Mouse (Mus musculus) CH12.LX (cell line): Measurements from ENCODE around the gene 4930544D05Rik. TPM values are rescaled to one million over a fixed set of nuclear protein-coding genes. Genes with fewer than 3 reads are reported as not detected.

Source experiments
- DNase-seq: peaks from one replicate; pipeline ENCODE4 v3.0.0-alpha.2; 2013; ENCODE audit errors: extremely low read depth
- H3K27ac ChIP-seq: 2 replicates; pipeline ENCODE4 v1.5.1; 2012; ENCODE audit warnings: low read depth, mild to moderate bottlenecking, control low read depth, moderate library complexity; ENCODE audit not compliant: insufficient read depth
- H3K27me3 ChIP-seq: replicated peaks from 2 replicates; pipeline ENCODE3; 2012; ENCODE audit warnings: inconsistent platforms
- H3K36me3 ChIP-seq, 2 experiments: replicated peaks in 1 of 2; 2 replicates each; pipeline versions ENCODE3 to v1.6.1; 2012; ENCODE audit warnings: inconsistent platforms in 1 of 2, low read length in 1 of 2, mild to moderate bottlenecking in 1 of 2, mixed read lengths in 1 of 2, moderate library complexity in 1 of 2; ENCODE audit not compliant: control insufficient read depth in 1 of 2, insufficient read depth in 1 of 2
- H3K4me1 ChIP-seq, 2 experiments: 2 replicates each; pipeline ENCODE4 v1.6.1; 2012; ENCODE audit warnings: inconsistent platforms in 1 of 2, moderate library complexity in 1 of 2; ENCODE audit not compliant: insufficient read depth in 2 of 2, control insufficient read depth in 1 of 2
- H3K4me2 ChIP-seq: 2 replicates; pipeline ENCODE4 v1.6.1; 2012; ENCODE audit warnings: low read depth, mild to moderate bottlenecking, control low read depth; ENCODE audit not compliant: poor library complexity, insufficient read depth, severe bottlenecking
- H3K4me3 ChIP-seq, 3 experiments: fragments of 150-350 bp in 1 of 3; sonication (generic) in 1 of 3; replicated peaks in 1 of 3; 2 replicates each; pipeline versions ENCODE3 to v1.5.1; 2011 to 2012; ENCODE audit warnings: low read depth in 2 of 3, low read length in 2 of 3, mild to moderate bottlenecking in 2 of 3, moderate library complexity in 2 of 3, control low read depth in 1 of 3, improper control_type of control experiment in 1 of 3, inconsistent platforms in 1 of 3, mixed read lengths in 1 of 3; ENCODE audit not compliant: poor library complexity in 1 of 3
- H3K79me2 ChIP-seq: replicated peaks from 2 replicates; pipeline ENCODE4 v1.6.1; 2012; ENCODE audit warnings: mild to moderate bottlenecking, moderate library complexity; ENCODE audit not compliant: control insufficient read depth, poor library complexity, insufficient read depth, severe bottlenecking; ENCODE audit errors: extremely low read depth
- H3K9ac ChIP-seq: 2 replicates; pipeline ENCODE4 v1.6.1; 2012; ENCODE audit warnings: low read depth, mild to moderate bottlenecking, control low read depth, moderate library complexity; ENCODE audit not compliant: insufficient read depth
- H3K9me3 ChIP-seq: replicated peaks from 2 replicates; pipeline ENCODE3; 2012; ENCODE audit warnings: low read length, inconsistent platforms, mixed read lengths
- CTCF ChIP-seq, 2 experiments: IDR thresholded peaks in 1 of 2; conservative IDR thresholded peaks in 1 of 2; 2 replicates each; pipeline ENCODE4 v1.5.1; 2011 to 2012; ENCODE audit warnings: low read depth in 2 of 2, low read length in 2 of 2, improper control_type of control experiment in 1 of 2, inconsistent platforms in 1 of 2, mild to moderate bottlenecking in 1 of 2, moderate library complexity in 1 of 2
- ELF1 ChIP-seq: IDR thresholded peaks from 2 replicates; pipeline ENCODE4 v1.6.1; 2014; ENCODE audit warnings: low read depth, mild to moderate bottlenecking, inconsistent platforms, low read length, improper control_type of control experiment
- EP300 ChIP-seq: IDR thresholded peaks from 2 replicates; pipeline ENCODE4 v1.6.1; 2011; ENCODE audit warnings: low read length, improper control_type of control experiment
- ETS1 ChIP-seq: conservative IDR thresholded peaks from 2 replicates; pipeline ENCODE4 v1.6.1; 2012; ENCODE audit warnings: low read depth, mild to moderate bottlenecking, inconsistent platforms, low read length, improper control_type of control experiment, moderate library complexity
- HCFC1 ChIP-seq: IDR thresholded peaks from 2 replicates; pipeline ENCODE4 v1.6.1; 2012; ENCODE audit warnings: low read depth, mild to moderate bottlenecking, inconsistent platforms, low read length, improper control_type of control experiment
- IRF4 ChIP-seq: IDR thresholded peaks from 2 replicates; pipeline ENCODE4 v1.6.1; 2014; ENCODE audit warnings: low read depth, mild to moderate bottlenecking, inconsistent platforms, low read length, improper control_type of control experiment
- JUN ChIP-seq: IDR thresholded peaks from 2 replicates; pipeline ENCODE4 v1.6.1; 2011; ENCODE audit warnings: low read depth, mild to moderate bottlenecking, low read length, improper control_type of control experiment, moderate library complexity; ENCODE audit not compliant: insufficient read depth
- JUND ChIP-seq: conservative IDR thresholded peaks from 2 replicates; pipeline ENCODE4 v1.6.1; 2011; ENCODE audit warnings: low read depth, low read length, improper control_type of control experiment
- MAFK ChIP-seq: IDR thresholded peaks from 2 replicates; pipeline ENCODE4 v1.6.1; 2011; ENCODE audit warnings: low read length, improper control_type of control experiment; ENCODE audit not compliant: insufficient replicate concordance
- MAZ ChIP-seq: IDR thresholded peaks from 2 replicates; pipeline ENCODE4 v1.6.1; 2012; ENCODE audit warnings: low read depth, mild to moderate bottlenecking, inconsistent platforms, low read length, improper control_type of control experiment, moderate library complexity
- MXI1 ChIP-seq: IDR thresholded peaks from 2 replicates; pipeline ENCODE4 v1.6.1; 2011; ENCODE audit warnings: mild to moderate bottlenecking, low read depth, low read length, improper control_type of control experiment
- NELFE ChIP-seq: IDR thresholded peaks from 2 replicates; pipeline ENCODE4 v1.6.1; 2011; ENCODE audit warnings: low read depth, low read length, improper control_type of control experiment
- NRF1 ChIP-seq: IDR thresholded peaks from 2 replicates; pipeline ENCODE4 v1.6.1; 2014; ENCODE audit warnings: low read depth, mild to moderate bottlenecking, inconsistent platforms, low read length, improper control_type of control experiment, moderate library complexity
- RAD21 ChIP-seq: IDR thresholded peaks from 2 replicates; pipeline ENCODE4 v1.6.1; 2011; ENCODE audit warnings: low read depth, mild to moderate bottlenecking, low read length, improper control_type of control experiment, moderate library complexity
- RCOR1 ChIP-seq: conservative IDR thresholded peaks from 2 replicates; pipeline ENCODE4 v1.6.1; 2012; ENCODE audit warnings: low read depth, mild to moderate bottlenecking, inconsistent platforms, low read length, improper control_type of control experiment
- SIN3A ChIP-seq: IDR thresholded peaks from 2 replicates; pipeline ENCODE4 v1.6.1; 2012; ENCODE audit warnings: low read length, improper control_type of control experiment, inconsistent platforms
- SMC3 ChIP-seq: IDR thresholded peaks from 2 replicates; pipeline ENCODE4 v1.6.1; 2011; ENCODE audit warnings: low read depth, low read length, improper control_type of control experiment
- TBP ChIP-seq: conservative IDR thresholded peaks from 2 replicates; pipeline ENCODE4 v1.6.1; 2011; ENCODE audit warnings: low read depth, low read length, improper control_type of control experiment
- TCF12 ChIP-seq: IDR thresholded peaks from 2 replicates; pipeline ENCODE4 v1.6.1; 2014; ENCODE audit warnings: low read depth, mild to moderate bottlenecking, inconsistent platforms, low read length, improper control_type of control experiment
- USF1 ChIP-seq: IDR thresholded peaks from 2 replicates; pipeline ENCODE4 v1.6.1; 2014; ENCODE audit warnings: low read depth, mild to moderate bottlenecking, inconsistent platforms, low read length, improper control_type of control experiment
- ZC3H11A ChIP-seq: IDR thresholded peaks from 2 replicates; pipeline ENCODE4 v1.6.1; 2012; ENCODE audit warnings: low read depth, mild to moderate bottlenecking, inconsistent platforms, low read length, improper control_type of control experiment
- ZKSCAN1 ChIP-seq: IDR thresholded peaks from 2 replicates; pipeline ENCODE4 v1.6.1; 2012; ENCODE audit warnings: low read depth, inconsistent platforms, low read length, improper control_type of control experiment, borderline replicate concordance
- ZMIZ1 ChIP-seq: IDR thresholded peaks from 2 replicates; pipeline ENCODE4 v1.6.1; 2012; ENCODE audit warnings: low read depth, mild to moderate bottlenecking, inconsistent platforms, low read length, improper control_type of control experiment
- dilution Hi-C: fragments of 300-500 bp; cut with MboI; formaldehyde crosslinking; loops from 2 replicates; pipeline ENCODE4 v1.14.3; 2020; ENCODE audit warnings: low sequenced_read_pairs; ENCODE audit not compliant: extremely low pct_unique_long_range_greater_than_20kb, extremely low pct_ligation_motif_present
- in situ Hi-C: fragments of 300-500 bp; cut with MboI; formaldehyde crosslinking; loops from 3 replicates; pipeline ENCODE4 v1.14.3; 2019; ENCODE audit warnings: low sequenced_read_pairs, low pct_ligation_motif_present, low pct_unique_long_range_greater_than_20kb, mixed read lengths
- polyA plus RNA-seq: library from polyadenylated mRNA; unstranded; fragments of >175 nt; gene quantifications from 2 replicates; pipeline ENCODE4 v1.2.1, GENCODE M21; 2012; ENCODE audit warnings: low read depth; ENCODE audit not compliant: insufficient read length
- total RNA-seq, 2 experiments: library from RNA; depleted of rRNA; stranded (reverse); fragments of 300-350 nt in 1 of 2; fragments of >200 nt in 1 of 2; gene quantifications; 2 replicates each; pipeline ENCODE4 v1.2.3; 2012 to 2014

Gene 4930544D05Rik
- total and polyA plus RNA-seq, 3 experiments: 0.17 TPM; not detected in 2

- TF ChIP-seq TCF12 (no peak), USF1 (no peak), RCOR1 (no peak)
- Histone ChIP-seq H3K79me2 (peaks cover 10% of the 10 kb centered on the region; the same call in 1 of the 2 replicates), H3K4me3 (no peak overlapping the region), H3K27ac (no peak overlapping the region), H3K9me3 (no peaks in the 10 kb centered on the region), H3K36me3 (peaks cover 4 to 70% of the 10 kb centered on the region in 2 experiments), H3K9ac (no peak overlapping the region), H3K4me2 (no peak overlapping the region), H3K4me1 (peaks cover 0 to 89% of the 10 kb centered on the region in 2 experiments; a peak in 3 of 4 replicates), H3K27me3 (no peaks in the 10 kb centered on the region)
- in situ Hi-C loops: no loop called here
- dilution Hi-C loops: no loop called here
- DNase-seq: no peak
These were observed 41.8 kb upstream of the 4930544D05Rik start for GRCm38 (mm10) chr11:70573872-70574271.

GRCm38 (mm10) chr11:70577201-70577600 is 38.4 kb upstream of the 4930544D05Rik start:
- dilution Hi-C loops: no loop called here
- Histone ChIP-seq H3K27ac (no peak overlapping the region), H3K9ac (no peak overlapping the region), H3K4me2 (no peak overlapping the region), H3K36me3 (peaks cover 4 to 54% of the 10 kb centered on the region in 2 experiments), H3K4me1 (peaks cover 19 to 87% of the 10 kb centered on the region in 2 experiments), H3K9me3 (no peaks in the 10 kb centered on the region), H3K27me3 (no peaks in the 10 kb centered on the region), H3K4me3 (no peak overlapping the region), H3K79me2 (peaks cover 7% of the 10 kb centered on the region; the same call in 1 of the 2 replicates)
- no peak for DNase-seq
- in situ Hi-C loops: no loop called here
- TF ChIP-seq NELFE (no peak), MAFK (no peak), RAD21 (no peak), ZKSCAN1 (no peak), IRF4 (no peak), ZMIZ1 (no peak), EP300 (no peak), TCF12 (no peak), JUN (no peak), JUND (no peak)

GRCm38 (mm10) chr11:70578962-70579361 is 36.7 kb upstream of the 4930544D05Rik start:
- no peaks in the 10 kb centered on the region for H3K27me3 ChIP-seq
- TF ChIP-seq IRF4 (no peak), TBP (no peak), ZMIZ1 (no peak), CTCF (conservative IDR thresholded peaks at IDR 0.05 in 1 of 2, IDR thresholded peaks at IDR 0.05 in 1 of 2; ENCODE audit: low read depth in 2 of 2, low read length in 2 of 2) (no peak), NELFE (no peak), SMC3 (no peak), ZC3H11A (no peak), EP300 (no peak), ELF1 (no peak), USF1 (no peak), RCOR1 (no peak), RAD21 (no peak), SIN3A (no peak), NRF1 (no peak), ETS1 (no peak), HCFC1 (no peak), MXI1 (no peak), MAZ (no peak), MAFK (no peak)
- TF ChIP-seq, all 38 proteins: peak for 0
- H3K4me1 ChIP-seq: peaks cover 31 to 93% of the 10 kb centered on the region in 2 experiments
- H3K36me3 ChIP-seq: peaks cover 2 to 36% of the 10 kb centered on the region in 2 experiments
- no peak overlapping the region for H3K27ac ChIP-seq
- H3K4me2 ChIP-seq: no peak overlapping the region
- H3K9ac ChIP-seq: no peak overlapping the region
- in situ Hi-C loops (no loop called here), dilution Hi-C loops (no loop called here)
- peaks cover 7% of the 10 kb centered on the region; the same call in 1 of the 2 replicates for H3K79me2 ChIP-seq
- no peak overlapping the region for H3K4me3 ChIP-seq
- DNase-seq: no peak
- H3K9me3 ChIP-seq: no peaks in the 10 kb centered on the region
